8 mouse cellular contexts compared by ENCODE assay signal in the genomic region with DNA sequence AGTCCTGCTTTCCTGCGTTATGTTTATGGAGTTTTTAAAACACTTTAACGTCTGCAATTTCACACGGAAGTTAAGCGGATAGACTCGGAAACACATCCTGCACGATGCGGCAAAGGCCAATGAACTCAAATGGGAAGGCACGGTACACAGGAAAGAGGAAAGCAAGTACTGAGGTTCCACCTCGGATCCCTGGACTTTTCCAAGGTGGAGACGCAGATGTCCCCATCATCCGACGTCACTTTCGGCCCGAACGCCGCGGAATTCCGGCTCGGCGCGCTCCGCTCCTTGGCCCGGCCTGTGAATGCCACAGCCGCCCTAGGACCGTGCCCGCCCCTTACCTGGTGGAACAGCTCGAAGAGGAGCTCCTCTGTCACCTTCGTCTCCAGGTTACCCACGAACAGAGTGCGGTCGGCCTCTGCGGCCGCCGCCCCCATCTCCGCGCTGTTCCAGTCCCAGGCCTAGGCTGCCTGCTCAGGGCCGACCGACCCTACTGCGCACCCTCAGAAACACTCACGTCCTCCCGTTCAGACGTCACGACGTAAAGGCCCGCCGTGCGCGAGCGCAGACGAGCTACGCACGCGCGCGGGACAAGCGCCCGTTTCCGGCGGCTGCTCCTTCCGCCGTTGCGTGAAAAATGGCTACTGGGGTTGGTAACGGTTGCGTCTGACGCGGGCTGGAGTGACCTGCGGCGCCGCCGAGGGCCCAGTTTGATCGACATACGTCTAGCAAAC. TPM values are rescaled to one million over a fixed set of nuclear protein-coding genes. Genes with fewer than 3 reads are reported as not detected.
DNase-seq lines count a peak whose midpoint lies in the region; ATAC-seq lines count a peak whose summit lies in the region.

A gene (minus strand): TSS at position 483 of the 731 bp plus-strand sequence.
A gene (plus strand): TSS at position 626 of the 731 bp plus-strand sequence.

- under 1% methylated on average over 72 of the region's 72 CpGs for WGBS in hindbrain, embryonic 12.5 days

- peaks cover 23% of the 10 kb centered on the region for H3K36me3 ChIP-seq in hindbrain, embryonic 12.5 days

- peak; percentile 97 for DNase-seq in NIH3T3 (ENCODE audit: low read depth)
- DNase-seq in cerebellum, postnatal 10 days: peak; percentile 97 to 98
- peak; percentile 89 to 94 for DNase-seq in frontal cortex, postnatal 10 days (ENCODE audit: low spot score in 2 of 2)
- peak; percentile 93 to 96 for DNase-seq in layer of hippocampus, postnatal 14 days (ENCODE audit: low spot score in 2 of 2)
- DNase-seq in lung, postnatal 14 days: peak; percentile 95
- peak; percentile 88 for DNase-seq in retina, adult 2 months (ENCODE audit: low read depth, low spot score)
- DNase-seq in thymus, postnatal 4 days: peak; percentile 94

- peaks cover 14% of the 10 kb centered on the region for H3K4me1 ChIP-seq in hindbrain, embryonic 12.5 days

- ATAC-seq in hindbrain, embryonic 12.5 days (ENCODE audit: low FRiP score): peak; percentile 100

- H3K27ac ChIP-seq in hindbrain, embryonic 12.5 days: peak within 1 kb of the TSS; percentile 93

- H3K4me3 ChIP-seq in hindbrain, embryonic 12.5 days: peak within 1 kb of the TSS; percentile 89

- peak within 1 kb of the TSS; percentile 82 for H3K4me2 ChIP-seq in hindbrain, embryonic 12.5 days (replicated peaks)

- peak within 1 kb of the TSS; percentile 93 for H3K9ac ChIP-seq in hindbrain, embryonic 12.5 days

- no peaks in the 10 kb centered on the region for H3K9me3 ChIP-seq in hindbrain, embryonic 12.5 days (replicated peaks)

- 0 out of 2 replicates have a peak, but pooled peaks cover 3% of the 10 kb centered on the region for H3K27me3 ChIP-seq in hindbrain, embryonic 12.5 days

RNA-seq across cellular contexts. Expression of the first gene that starts in this region (rescaled TPM):
- 100 and 101 TPM in 2 replicates for polyA plus RNA-seq in hindbrain, embryonic 12.5 days (2016; fragmentation: Nextera tagmentation; extraction: Ambion mirVana)
- 10 to 100 TPM; 34.0 to 38.9 TPM for total RNA-seq in layer of hippocampus, postnatal 14 days (2021)

RNA-seq across cellular contexts. Expression of the second gene that starts in this region (rescaled TPM):
- 37.6 and 39.5 TPM in 2 replicates for polyA plus RNA-seq in hindbrain, embryonic 12.5 days (2016; fragmentation: Nextera tagmentation; extraction: Ambion mirVana)
- total RNA-seq in layer of hippocampus, postnatal 14 days (2021): 10 to 100 TPM; 11.2 to 14.2 TPM

Comparison
In these comparisons a context has a peak if more than half of its experiments do, and no peak if none do; other contexts are left out.
1. Peak in every context shown above with its lines: DNase-seq, ATAC-seq, H3K4me3 ChIP-seq and H3K27ac ChIP-seq.